Mouse (Mus musculus): Measurements from ENCODE around the gene Runx2. TPM values are rescaled to one million over a fixed set of nuclear protein-coding genes. Genes with fewer than 3 reads are reported as not detected.

Gene Runx2
- polyA plus RNA-seq, 2 experiments: 16.5 to 27.5 TPM

DNA sequence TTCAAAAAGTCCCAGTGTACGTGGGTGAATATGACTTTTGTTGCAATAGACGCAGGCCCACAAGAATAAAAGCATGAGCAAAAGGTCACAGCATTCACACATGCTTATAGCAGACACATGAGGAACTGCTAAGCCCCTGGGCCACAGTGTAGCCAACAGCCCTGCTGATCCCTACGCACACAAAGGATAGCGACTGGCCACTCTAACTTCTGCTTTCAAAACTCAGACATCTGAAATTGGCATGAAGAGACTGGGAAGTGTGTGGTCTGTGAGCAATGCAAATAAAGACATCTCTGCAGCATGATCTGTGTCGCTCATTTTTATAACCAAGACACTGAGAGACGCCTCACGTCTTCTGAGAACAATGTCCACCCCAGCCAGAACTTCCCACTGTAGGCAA is 150.7 kb downstream of the Runx2 start:
- ATAC-seq (ENCODE audit: low FRiP score, low read depth): no peak
- no peak overlapping the region for H3K9ac ChIP-seq (ENCODE audit: low read depth, low read length, severe bottlenecking)
- no peak overlapping the region for H3K27ac ChIP-seq (replicated peaks; ENCODE audit: low read depth, low read length)
- H3K27me3 ChIP-seq (ENCODE audit: control insufficient read depth, insufficient read depth, low read length): no peaks in the 10 kb centered on the region
- no peak overlapping the region for H3K4me2 ChIP-seq (replicated peaks; ENCODE audit: low read depth, low read length, severe bottlenecking)
- H3K4me3 ChIP-seq (replicated peaks; ENCODE audit: low read length): no peak overlapping the region
- no peak for DNase-seq (ENCODE audit: low spot score)
- H3K36me3 ChIP-seq (ENCODE audit: control insufficient read depth, insufficient read depth, low read length): no peaks in the 10 kb centered on the region
- H3K9me3 ChIP-seq (ENCODE audit: control insufficient read depth, low read length): no peaks in the 10 kb centered on the region
- WGBS: 80% methylated on average over 7 of the region's 7 CpGs
- no peaks in the 10 kb centered on the region for H3K4me1 ChIP-seq (ENCODE audit: control insufficient read depth, insufficient read depth, low read length)
- TF ChIP-seq POLR2A (IDR thresholded peaks at IDR 0.05; ENCODE audit: borderline replicate concordance, extremely low read depth, insufficient read depth, insufficient read length): no peak

DNA sequence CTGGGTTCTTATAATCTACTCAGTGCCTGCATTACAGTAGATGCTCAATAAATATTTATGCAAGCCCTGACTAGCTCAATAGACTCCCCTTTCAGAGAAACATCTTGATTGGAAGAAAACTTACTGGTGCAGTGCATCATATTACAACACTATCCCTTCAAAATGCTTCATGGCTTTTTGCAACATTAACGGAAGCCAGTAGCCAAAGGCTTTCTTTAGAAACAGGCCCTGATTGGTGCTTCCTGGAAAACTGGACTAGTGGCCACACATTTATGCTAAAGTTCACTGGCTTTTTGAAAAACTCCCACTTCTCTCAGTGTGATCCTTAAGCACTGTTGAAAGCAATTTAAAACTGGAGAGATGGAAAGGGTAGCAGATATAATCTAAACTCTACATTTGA is 151.4 kb downstream of the Runx2 start:
- H3K4me2 ChIP-seq (replicated peaks; ENCODE audit: low read depth, low read length, severe bottlenecking): no peak overlapping the region
- ATAC-seq (ENCODE audit: low FRiP score, low read depth) (no peak), DNase-seq (ENCODE audit: low spot score) (no peak)
- H3K4me1 ChIP-seq (ENCODE audit: control insufficient read depth, insufficient read depth, low read length): no peaks in the 10 kb centered on the region
- no peak overlapping the region for H3K4me3 ChIP-seq (replicated peaks; ENCODE audit: low read length)
- H3K9me3 ChIP-seq (ENCODE audit: control insufficient read depth, low read length): no peaks in the 10 kb centered on the region
- H3K27ac ChIP-seq (replicated peaks; ENCODE audit: low read depth, low read length): no peak overlapping the region
- H3K27me3 ChIP-seq (ENCODE audit: control insufficient read depth, insufficient read depth, low read length): no peaks in the 10 kb centered on the region
- H3K36me3 ChIP-seq (ENCODE audit: control insufficient read depth, insufficient read depth, low read length): no peaks in the 10 kb centered on the region
- no peak overlapping the region for H3K9ac ChIP-seq (ENCODE audit: low read depth, low read length, severe bottlenecking)
- WGBS: 79% methylated on average over 1 of the region's 1 CpGs
- TF ChIP-seq POLR2A (IDR thresholded peaks at IDR 0.05; ENCODE audit: borderline replicate concordance, extremely low read depth, insufficient read depth, insufficient read length): no peak

DNA sequence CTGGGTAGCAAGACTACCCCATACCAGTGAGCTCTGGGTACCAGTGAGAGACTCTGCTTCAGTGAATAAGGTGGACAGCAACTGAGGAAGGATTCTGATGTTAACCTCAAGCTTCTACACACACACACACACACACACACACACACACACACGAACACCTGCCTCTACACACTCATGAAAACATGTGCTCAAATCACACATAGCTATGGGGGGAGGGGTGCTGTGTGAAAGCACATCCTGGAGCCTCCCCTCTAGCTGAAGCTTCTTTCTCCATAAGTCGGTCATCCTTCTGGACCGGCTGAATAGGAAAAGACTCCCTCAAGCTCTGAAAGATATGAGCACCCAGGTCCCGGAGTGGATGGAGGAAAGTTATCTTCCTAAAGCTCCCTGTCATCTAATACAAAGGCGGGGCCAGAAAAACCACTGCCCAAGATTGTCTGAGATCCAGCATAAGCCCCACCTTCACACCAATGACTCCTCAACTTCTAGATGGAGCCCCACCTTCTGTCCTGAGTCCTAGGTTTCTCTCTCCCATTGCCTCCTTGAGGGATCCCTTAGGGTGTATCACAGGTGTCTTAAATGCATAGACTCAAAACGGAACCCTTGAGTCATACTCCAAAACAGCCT is 152.4 kb downstream of the Runx2 start:
- no peaks in the 10 kb centered on the region for H3K4me1 ChIP-seq (ENCODE audit: control insufficient read depth, insufficient read depth, low read length)
- no peak for ATAC-seq (ENCODE audit: low FRiP score, low read depth)

DNA sequence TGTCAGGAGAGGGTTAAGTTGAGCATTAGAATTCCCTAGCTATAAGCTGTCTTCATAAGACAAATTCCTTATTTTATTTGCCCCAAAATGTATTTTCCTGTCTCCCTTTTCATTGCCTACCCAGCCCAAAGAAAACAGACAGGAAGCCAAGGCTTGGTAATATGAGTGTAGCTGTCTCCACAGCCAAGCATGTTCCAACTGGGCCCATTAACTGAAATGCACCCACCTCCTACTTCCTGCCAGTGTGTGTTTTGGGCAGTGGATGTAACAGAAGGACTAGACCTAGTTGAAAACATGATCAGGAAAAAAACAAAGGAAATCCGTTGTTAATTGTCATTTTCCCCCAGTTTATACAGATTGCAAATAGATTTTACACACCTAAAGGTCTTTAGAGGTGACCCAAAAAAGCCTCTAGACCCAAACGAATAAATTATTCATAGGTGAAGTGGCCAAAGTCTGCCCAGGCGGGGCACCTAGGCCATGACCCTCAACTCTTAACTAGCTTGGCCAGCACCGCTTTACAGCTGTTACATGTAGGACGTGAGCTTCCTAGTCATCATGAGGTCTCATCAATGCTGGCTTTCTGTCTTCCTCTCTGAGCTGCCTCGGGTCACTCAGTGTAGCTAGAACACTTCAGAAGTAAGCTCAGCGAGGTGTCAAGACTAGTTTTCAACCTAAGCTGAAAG is 154.3 kb downstream of the Runx2 start:
- Histone ChIP-seq H3K36me3 (ENCODE audit: control insufficient read depth, insufficient read depth, low read length) (no peaks in the 10 kb centered on the region), H3K9me3 (ENCODE audit: control insufficient read depth, low read length) (no peaks in the 10 kb centered on the region), H3K27ac (replicated peaks; ENCODE audit: low read depth, low read length) (no peak overlapping the region), H3K27me3 (ENCODE audit: control insufficient read depth, insufficient read depth, low read length) (no peaks in the 10 kb centered on the region), H3K4me3 (replicated peaks; ENCODE audit: low read length) (no peak overlapping the region), H3K4me2 (replicated peaks; ENCODE audit: low read depth, low read length, severe bottlenecking) (no peak overlapping the region), H3K4me1 (ENCODE audit: control insufficient read depth, insufficient read depth, low read length) (no peaks in the 10 kb centered on the region), H3K9ac (ENCODE audit: low read depth, low read length, severe bottlenecking) (no peak overlapping the region)
- 76% methylated on average over 7 of the region's 7 CpGs for WGBS
- ATAC-seq (ENCODE audit: low FRiP score, low read depth) (no peak), DNase-seq (ENCODE audit: low spot score) (no peak)
- TF ChIP-seq POLR2A (IDR thresholded peaks at IDR 0.05; ENCODE audit: borderline replicate concordance, extremely low read depth, insufficient read depth, insufficient read length): no peak

More for the DNA sequence above, 152.4 kb downstream of the Runx2 start:
- Histone ChIP-seq H3K4me3 (replicated peaks; ENCODE audit: low read length) (no peak overlapping the region), H3K4me2 (replicated peaks; ENCODE audit: low read depth, low read length, severe bottlenecking) (no peak overlapping the region), H3K9me3 (ENCODE audit: control insufficient read depth, low read length) (no peaks in the 10 kb centered on the region), H3K36me3 (ENCODE audit: control insufficient read depth, insufficient read depth, low read length) (no peaks in the 10 kb centered on the region), H3K27ac (replicated peaks; ENCODE audit: low read depth, low read length) (no peak overlapping the region), H3K27me3 (ENCODE audit: control insufficient read depth, insufficient read depth, low read length) (no peaks in the 10 kb centered on the region), H3K9ac (ENCODE audit: low read depth, low read length, severe bottlenecking) (no peak overlapping the region)
- TF ChIP-seq POLR2A (IDR thresholded peaks at IDR 0.05; ENCODE audit: borderline replicate concordance, extremely low read depth, insufficient read depth, insufficient read length): no peak
- 91% methylated on average over 6 of the region's 6 CpGs for WGBS
- no peak for DNase-seq (ENCODE audit: low spot score)

DNA sequence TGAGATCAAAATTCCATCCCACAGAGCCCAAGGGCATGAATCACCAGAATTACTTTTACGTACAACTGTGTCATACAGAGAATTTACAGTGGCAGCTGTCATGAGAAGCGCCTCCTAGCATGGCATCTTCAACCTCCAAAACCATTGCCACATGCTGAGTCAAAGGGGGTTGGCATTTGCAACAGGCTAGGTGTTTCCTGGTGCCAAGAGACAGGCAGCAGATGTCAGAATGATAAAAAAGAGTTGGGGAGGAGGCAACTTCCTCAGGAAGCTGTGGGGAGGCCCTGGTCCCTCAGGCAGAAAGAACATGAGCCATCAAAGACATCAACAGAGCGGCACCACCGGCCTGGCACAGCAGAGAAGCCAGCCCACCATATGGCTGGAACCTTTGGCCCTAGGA is 160.1 kb downstream of the Runx2 start:
- ATAC-seq (ENCODE audit: low FRiP score, low read depth) (no peak), DNase-seq (ENCODE audit: low spot score) (no peak)
- Histone ChIP-seq H3K4me1 (ENCODE audit: control insufficient read depth, insufficient read depth, low read length) (no peaks in the 10 kb centered on the region), H3K9me3 (ENCODE audit: control insufficient read depth, low read length) (no peaks in the 10 kb centered on the region), H3K36me3 (ENCODE audit: control insufficient read depth, insufficient read depth, low read length) (no peaks in the 10 kb centered on the region), H3K4me2 (replicated peaks; ENCODE audit: low read depth, low read length, severe bottlenecking) (no peak overlapping the region), H3K9ac (ENCODE audit: low read depth, low read length, severe bottlenecking) (no peak overlapping the region), H3K4me3 (replicated peaks; ENCODE audit: low read length) (no peak overlapping the region), H3K27ac (replicated peaks; ENCODE audit: low read depth, low read length) (no peak overlapping the region), H3K27me3 (ENCODE audit: control insufficient read depth, insufficient read depth, low read length) (no peaks in the 10 kb centered on the region)
- no peak for TF ChIP-seq POLR2A (IDR thresholded peaks at IDR 0.05; ENCODE audit: borderline replicate concordance, extremely low read depth, insufficient read depth, insufficient read length)
- 77% methylated on average over 4 of the region's 4 CpGs for WGBS
